Mouse (Mus musculus): ENCODE measurements at regions not wholly inside any gene's neighbourhood (a gene's known extent, or its start where the extent isn't known, plus 50 kb on each side); places are given as distances from the start of the nearest gene placed in this dataset.

- peak overlapping the region; percentile 56 for H3K27ac ChIP-seq (ENCODE audit: low read depth, low read length)
- ATAC-seq (ENCODE audit: low FRiP score), result peak; percentile 97
- H3K9ac ChIP-seq (ENCODE audit: low read length), result peak overlapping the region; percentile 14; the same call in 1 of the 2 replicates
- WGBS, result 12% methylated on average over 7 of the region's 7 CpGs
- H3K4me2 ChIP-seq, result peak overlapping the region; percentile 15; the same call in 1 of the 2 replicates
- peaks cover 14% of the 10 kb centered on the region for H3K4me1 ChIP-seq (ENCODE audit: control insufficient read depth, insufficient read depth, low read length)
- no peaks in the 10 kb centered on the region for H3K36me3 ChIP-seq (ENCODE audit: control insufficient read depth, insufficient read depth, low read length)
- H3K27me3 ChIP-seq (ENCODE audit: control insufficient read depth, insufficient read depth, low read length), result no peaks in the 10 kb centered on the region
- H3K4me3 ChIP-seq (ENCODE audit: low read depth, low read length), result no peak overlapping the region
- no peaks in the 10 kb centered on the region for H3K9me3 ChIP-seq (ENCODE audit: control insufficient read depth, low read length)
- DNase-seq (ENCODE audit: low spot score, missing footprints), result peak; percentile 94
These were observed 58.8 kb upstream of the Barx2 start for GRCm38 (mm10) chr9:31971801-31972628.

DNA sequence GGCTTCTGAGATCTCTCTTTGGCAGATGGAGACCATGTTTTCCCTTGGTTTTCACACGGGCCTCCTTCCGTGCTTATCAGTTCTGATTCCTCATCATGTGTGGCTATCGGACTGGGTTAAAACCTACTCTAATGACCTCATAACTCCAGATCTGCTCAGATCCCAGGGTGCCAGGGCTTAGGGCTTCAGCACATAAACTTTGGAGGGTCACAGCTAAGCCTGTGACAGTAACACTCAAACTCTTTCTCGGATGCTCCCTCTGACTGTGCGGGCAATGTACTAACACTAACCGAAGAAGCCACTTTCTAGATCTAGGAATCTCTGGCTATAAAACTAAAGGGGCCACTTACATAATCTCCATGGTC, 59.3 kb upstream of the Barx2 start:
- peak overlapping the region; percentile 14; the same call in 1 of the 2 replicates for H3K9ac ChIP-seq (ENCODE audit: low read length)
- H3K4me1 ChIP-seq (ENCODE audit: control insufficient read depth, insufficient read depth, low read length), result peaks cover 14% of the 10 kb centered on the region
- no peaks in the 10 kb centered on the region for H3K27me3 ChIP-seq (ENCODE audit: control insufficient read depth, insufficient read depth, low read length)
- H3K27ac ChIP-seq (ENCODE audit: low read depth, low read length), result peak overlapping the region; percentile 56
- DNase-seq (ENCODE audit: low spot score, missing footprints), result no peak
- H3K4me3 ChIP-seq (ENCODE audit: low read depth, low read length), result no peak overlapping the region
- H3K9me3 ChIP-seq (ENCODE audit: control insufficient read depth, low read length), result no peaks in the 10 kb centered on the region
- peak overlapping the region; percentile 15; the same call in 1 of the 2 replicates for H3K4me2 ChIP-seq
- peak; percentile 64 for ATAC-seq (ENCODE audit: low FRiP score)
- WGBS, result 34% methylated on average over 6 of the region's 6 CpGs
- no peaks in the 10 kb centered on the region for H3K36me3 ChIP-seq (ENCODE audit: control insufficient read depth, insufficient read depth, low read length)

DNA sequence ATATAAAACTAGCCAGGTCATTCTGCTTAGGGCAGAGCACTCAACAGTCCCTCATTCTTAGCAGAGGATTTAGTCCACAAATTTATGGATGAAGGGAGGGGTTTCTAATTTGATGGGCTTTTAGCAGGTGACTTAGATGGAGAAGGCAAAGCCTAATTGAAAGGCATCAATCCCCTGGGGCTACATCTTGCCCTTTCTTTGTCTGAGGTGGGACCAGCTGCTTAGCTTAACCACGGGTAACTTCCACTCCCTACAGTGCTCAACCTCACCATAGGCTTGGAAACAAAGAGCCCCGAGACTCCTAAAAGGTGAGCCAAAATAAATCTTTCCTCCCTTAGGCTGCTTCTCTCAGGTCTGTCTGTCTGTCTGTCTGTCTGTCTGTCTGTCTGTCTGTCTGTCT, 62.9 kb upstream of the Barx2 start:
- ATAC-seq (ENCODE audit: low FRiP score) (no peak), DNase-seq (ENCODE audit: low spot score, missing footprints) (peak; percentile 47)
- no peak overlapping the region for H3K9ac ChIP-seq (ENCODE audit: low read length)
- peaks cover 14% of the 10 kb centered on the region for H3K4me1 ChIP-seq (ENCODE audit: control insufficient read depth, insufficient read depth, low read length)
- H3K27ac ChIP-seq (ENCODE audit: low read depth, low read length), result no peak overlapping the region
- H3K4me2 ChIP-seq, result no peak overlapping the region
- H3K9me3 ChIP-seq (ENCODE audit: control insufficient read depth, low read length), result no peaks in the 10 kb centered on the region; the same call in 1 of the 2 replicates
- no peak overlapping the region for H3K4me3 ChIP-seq (ENCODE audit: low read depth, low read length)
- H3K36me3 ChIP-seq (ENCODE audit: control insufficient read depth, insufficient read depth, low read length), result no peaks in the 10 kb centered on the region
- WGBS, result 34% methylated on average over 2 of the region's 2 CpGs
- no peaks in the 10 kb centered on the region for H3K27me3 ChIP-seq (ENCODE audit: control insufficient read depth, insufficient read depth, low read length)

DNA sequence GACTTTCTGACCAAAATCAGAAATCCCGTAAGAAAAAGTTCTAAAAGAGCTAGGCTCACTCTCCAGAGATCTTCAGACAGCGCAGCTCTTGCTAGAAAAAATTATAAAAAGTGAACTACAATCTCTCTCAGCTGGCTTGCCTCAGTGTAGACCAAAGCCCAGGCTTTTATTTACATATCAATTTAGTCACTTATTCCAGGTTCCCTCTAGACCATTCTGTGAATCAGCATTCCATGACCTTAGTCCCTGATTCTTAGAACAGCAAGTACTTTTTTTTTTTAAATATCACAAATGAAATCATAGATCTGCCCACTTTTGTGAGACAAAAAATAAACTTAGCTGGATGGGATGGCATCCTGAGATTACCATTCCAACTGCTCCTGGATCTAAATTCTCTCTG, 64.8 kb upstream of the Barx2 start:
- H3K36me3 ChIP-seq (ENCODE audit: control insufficient read depth, insufficient read depth, low read length), result no peaks in the 10 kb centered on the region
- peaks cover under 1% of the 10 kb centered on the region; the same call in 1 of the 2 replicates for H3K4me1 ChIP-seq (ENCODE audit: control insufficient read depth, insufficient read depth, low read length)
- no peak overlapping the region for H3K27ac ChIP-seq (ENCODE audit: low read depth, low read length)
- H3K4me3 ChIP-seq (ENCODE audit: low read depth, low read length), result no peak overlapping the region
- H3K4me2 ChIP-seq, result no peak overlapping the region
- peak; percentile 62 for DNase-seq (ENCODE audit: low spot score, missing footprints)
- no peak for ATAC-seq (ENCODE audit: low FRiP score)
- no peaks in the 10 kb centered on the region for H3K27me3 ChIP-seq (ENCODE audit: control insufficient read depth, insufficient read depth, low read length)
- no peaks in the 10 kb centered on the region; the same call in 1 of the 2 replicates for H3K9me3 ChIP-seq (ENCODE audit: control insufficient read depth, low read length)
- WGBS, result 89% methylated on average over 2 of the region's 2 CpGs
- no peak overlapping the region for H3K9ac ChIP-seq (ENCODE audit: low read length)

DNA sequence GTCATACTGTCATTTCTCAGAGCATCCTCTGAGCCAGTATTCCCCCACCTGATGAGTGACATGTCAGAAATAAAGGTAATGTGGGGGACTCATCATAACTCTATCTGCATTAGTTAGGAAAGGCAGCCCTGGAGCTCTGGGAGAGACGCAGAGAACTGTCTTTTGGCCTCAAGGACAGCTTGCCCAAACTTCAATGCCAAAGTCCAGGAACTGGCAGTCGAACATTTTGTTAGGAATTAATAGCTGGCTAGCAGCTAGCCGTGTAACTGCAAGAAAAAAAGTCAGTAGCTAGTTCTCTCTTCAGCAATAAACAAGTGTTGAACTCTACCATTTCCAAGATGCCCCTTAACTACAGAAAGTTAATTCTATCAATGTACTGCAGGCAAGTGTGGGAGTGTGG, 65.9 kb upstream of the Barx2 start:
- H3K9ac ChIP-seq (ENCODE audit: low read length), result no peak overlapping the region
- no peaks in the 10 kb centered on the region for H3K27me3 ChIP-seq (ENCODE audit: control insufficient read depth, insufficient read depth, low read length)
- H3K36me3 ChIP-seq (ENCODE audit: control insufficient read depth, insufficient read depth, low read length), result no peaks in the 10 kb centered on the region
- 86% methylated on average over 3 of the region's 3 CpGs for WGBS
- no peak for DNase-seq (ENCODE audit: low spot score, missing footprints)
- H3K4me3 ChIP-seq (ENCODE audit: low read depth, low read length), result no peak overlapping the region
- no peaks in the 10 kb centered on the region; the same call in 1 of the 2 replicates for H3K9me3 ChIP-seq (ENCODE audit: control insufficient read depth, low read length)
- no peaks in the 10 kb centered on the region for H3K4me1 ChIP-seq (ENCODE audit: control insufficient read depth, insufficient read depth, low read length)
- no peak for ATAC-seq (ENCODE audit: low FRiP score)
- H3K27ac ChIP-seq (ENCODE audit: low read depth, low read length), result no peak overlapping the region
- no peak overlapping the region for H3K4me2 ChIP-seq

- H3K27me3 ChIP-seq (ENCODE audit: control insufficient read depth, insufficient read depth, low read length), result no peaks in the 10 kb centered on the region
- no peak overlapping the region for H3K4me2 ChIP-seq
- H3K9me3 ChIP-seq (ENCODE audit: control insufficient read depth, low read length), result no peaks in the 10 kb centered on the region; the same call in 1 of the 2 replicates
- DNase-seq (ENCODE audit: low spot score, missing footprints), result no peak
- no peak overlapping the region for H3K27ac ChIP-seq (ENCODE audit: low read depth, low read length)
- H3K36me3 ChIP-seq (ENCODE audit: control insufficient read depth, insufficient read depth, low read length), result no peaks in the 10 kb centered on the region
- no peak overlapping the region for H3K4me3 ChIP-seq (ENCODE audit: low read depth, low read length)
- no peak for ATAC-seq (ENCODE audit: low FRiP score)
- 98% methylated on average over 5 of the region's 5 CpGs for WGBS
- no peaks in the 10 kb centered on the region for H3K4me1 ChIP-seq (ENCODE audit: control insufficient read depth, insufficient read depth, low read length)
- H3K9ac ChIP-seq (ENCODE audit: low read length), result no peak overlapping the region
These were observed 67.2 kb upstream of the Barx2 start for GRCm38 (mm10) chr9:31980459-31980858.

DNA sequence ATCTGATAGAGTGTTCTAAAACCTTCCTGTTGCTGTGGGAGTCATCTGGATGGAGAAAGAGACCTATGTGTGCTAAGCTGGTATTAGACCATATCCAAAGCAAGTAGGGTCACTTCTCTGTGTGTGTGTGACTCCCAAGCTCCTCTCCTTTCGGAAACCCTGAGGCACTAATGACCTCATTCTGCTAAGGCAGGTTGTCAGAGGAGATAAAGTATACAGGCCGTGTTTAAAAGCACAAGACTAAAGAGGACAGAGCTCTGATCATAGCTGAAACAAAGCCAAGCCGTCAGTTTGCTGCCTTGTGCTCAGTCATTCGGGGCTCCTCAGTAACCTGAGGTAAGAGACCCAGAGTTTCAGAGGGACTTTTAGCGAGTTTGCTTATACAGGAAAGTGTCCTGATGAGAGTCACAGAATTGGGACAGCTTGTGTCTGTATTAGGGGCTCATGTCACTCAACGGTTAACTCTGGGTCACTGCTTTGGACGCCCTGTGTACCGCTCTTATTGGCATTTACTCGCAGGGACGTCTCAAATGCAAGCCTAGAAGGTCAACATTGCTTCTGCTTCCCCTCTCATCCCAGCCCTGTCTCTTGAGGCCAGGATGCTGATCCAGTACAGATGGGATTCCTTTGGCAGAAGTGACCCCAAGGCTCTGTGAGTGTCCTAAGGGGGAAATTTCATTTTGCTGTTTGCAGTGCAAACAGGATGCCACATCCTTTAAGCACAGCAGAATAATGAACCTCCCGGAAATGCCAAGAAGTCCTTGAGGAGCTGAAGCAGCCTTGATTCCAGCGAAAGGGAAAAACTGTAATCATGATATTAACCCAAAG, 70.7 kb upstream of the Barx2 start:
- DNase-seq (ENCODE audit: low spot score, missing footprints) (no peak), ATAC-seq (ENCODE audit: low FRiP score) (no peak)
- WGBS, result 67% methylated on average over 12 of the region's 12 CpGs
- Histone ChIP-seq H3K4me2 (no peak overlapping the region), H3K9me3 (ENCODE audit: control insufficient read depth, low read length) (no peaks in the 10 kb centered on the region), H3K27ac (ENCODE audit: low read depth, low read length) (no peak overlapping the region), H3K4me1 (ENCODE audit: control insufficient read depth, insufficient read depth, low read length) (no peaks in the 10 kb centered on the region), H3K9ac (ENCODE audit: low read length) (no peak overlapping the region), H3K36me3 (ENCODE audit: control insufficient read depth, insufficient read depth, low read length) (no peaks in the 10 kb centered on the region), H3K4me3 (ENCODE audit: low read depth, low read length) (no peak overlapping the region), H3K27me3 (ENCODE audit: control insufficient read depth, insufficient read depth, low read length) (no peaks in the 10 kb centered on the region)

DNA sequence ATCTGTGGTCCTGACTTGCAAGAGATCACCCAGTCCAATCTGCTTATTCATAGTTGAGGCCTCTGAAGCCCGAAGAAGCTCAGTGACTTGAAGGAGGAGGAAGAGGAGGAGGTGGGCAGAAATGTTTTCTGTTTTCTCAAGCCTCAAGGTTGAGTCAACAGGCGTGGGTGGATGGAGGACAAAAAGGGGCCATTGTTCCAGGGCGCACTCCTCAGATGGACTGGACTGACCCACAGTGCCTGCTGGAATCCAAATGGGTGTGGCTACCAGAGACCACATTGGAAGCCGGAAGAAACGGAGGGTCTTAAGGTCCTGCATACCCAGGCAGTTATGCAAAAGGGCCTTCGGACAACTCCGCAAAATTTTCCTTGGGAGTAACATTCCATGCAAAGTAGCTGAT, 75.6 kb upstream of the Barx2 start:
- Histone ChIP-seq H3K4me3 (ENCODE audit: low read depth, low read length) (no peak overlapping the region), H3K9ac (ENCODE audit: low read length) (no peak overlapping the region), H3K4me2 (no peak overlapping the region), H3K9me3 (ENCODE audit: control insufficient read depth, low read length) (no peaks in the 10 kb centered on the region), H3K36me3 (ENCODE audit: control insufficient read depth, insufficient read depth, low read length) (no peaks in the 10 kb centered on the region), H3K27me3 (ENCODE audit: control insufficient read depth, insufficient read depth, low read length) (no peaks in the 10 kb centered on the region), H3K27ac (ENCODE audit: low read depth, low read length) (no peak overlapping the region), H3K4me1 (ENCODE audit: control insufficient read depth, insufficient read depth, low read length) (peaks cover 3% of the 10 kb centered on the region; the same call in 1 of the 2 replicates)
- 72% methylated on average over 7 of the region's 7 CpGs for WGBS
- DNase-seq (ENCODE audit: low spot score, missing footprints), result no peak
- ATAC-seq (ENCODE audit: low FRiP score), result no peak
